8 mouse cellular contexts compared by ENCODE assay signal in the genomic region with DNA sequence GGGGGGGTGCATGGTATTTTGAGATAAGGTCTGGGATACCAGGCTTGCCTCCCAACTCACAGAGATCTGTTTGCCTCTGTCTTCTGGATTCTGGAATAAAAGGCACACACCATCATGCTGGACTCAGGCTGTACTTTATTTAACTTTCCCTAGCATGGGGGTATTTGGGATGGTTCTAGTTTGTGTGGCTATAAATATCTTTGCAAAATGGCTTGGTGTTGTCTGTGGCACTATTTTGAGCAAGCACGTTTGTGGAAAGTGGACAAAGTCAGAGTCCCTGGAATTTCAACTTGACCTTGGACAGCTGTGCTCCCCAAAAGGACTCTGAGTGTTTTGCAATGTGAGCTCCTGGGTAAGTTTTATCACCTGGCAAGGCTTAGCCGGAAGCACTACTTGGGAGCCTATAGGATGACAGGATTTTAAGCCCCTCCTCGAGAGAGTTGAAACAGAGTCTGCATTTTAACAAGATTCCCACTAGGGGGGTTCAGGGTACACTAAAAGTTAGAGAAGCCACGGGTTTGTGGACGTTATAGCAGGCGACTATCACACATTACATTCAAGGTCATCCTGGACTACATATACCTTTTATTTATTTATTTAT. TPM values are rescaled to one million over a fixed set of nuclear protein-coding genes. Genes with fewer than 3 reads are reported as not detected.
DNase-seq lines count a peak whose midpoint lies in the region; ATAC-seq lines count a peak whose summit lies in the region.

No protein-coding gene starts in this region.

- DNase-seq in lung, postnatal 25 days (ENCODE audit: low spot score): no peak
- DNase-seq in embryo, embryonic 10.5 days (ENCODE audit: low spot score): peak; percentile 75
- DNase-seq in natural killer cell, adult 2 months (ENCODE audit: low spot score in 2 of 2): peak; percentile 32 to 46
- no peak for DNase-seq in cerebellum, adult 11-12 months
- DNase-seq in ovary, adult 18-20 months (ENCODE audit: low spot score): no peak
- no peak for DNase-seq in right cerebral cortex, postnatal 10 days (ENCODE audit: low spot score in 2 of 2)

- H3K27me3 ChIP-seq in lung, embryonic 15.5 days: no peaks in the 10 kb centered on the region
- no peaks in the 10 kb centered on the region for H3K27me3 ChIP-seq in intestine, embryonic 15.5 days (replicated peaks)

- 0 out of 2 replicates have a peak, but pooled peaks cover 4% of the 10 kb centered on the region for H3K4me1 ChIP-seq in lung, embryonic 15.5 days
- H3K4me1 ChIP-seq in intestine, embryonic 15.5 days (replicated peaks): no peaks in the 10 kb centered on the region

- 7% methylated on average over 6 of the region's 6 CpGs for WGBS in lung, embryonic 15.5 days
- 14% methylated on average over 6 of the region's 6 CpGs for WGBS in intestine, embryonic 15.5 days

- no peak overlapping the region; the same call in 1 of the 2 replicates for H3K27ac ChIP-seq in lung, embryonic 15.5 days
- H3K27ac ChIP-seq in intestine, embryonic 15.5 days: no peak overlapping the region

- no peaks in the 10 kb centered on the region for H3K36me3 ChIP-seq in lung, embryonic 15.5 days
- H3K36me3 ChIP-seq in intestine, embryonic 15.5 days: no peaks in the 10 kb centered on the region

- no peak overlapping the region for H3K9ac ChIP-seq in lung, embryonic 15.5 days
- no peak overlapping the region for H3K9ac ChIP-seq in intestine, embryonic 15.5 days

- 0 out of 2 replicates have a peak overlapping the region, but pooled peaks have one; percentile 3 for H3K4me2 ChIP-seq in lung, embryonic 15.5 days
- H3K4me2 ChIP-seq in intestine, embryonic 15.5 days (replicated peaks): no peak overlapping the region

- peak; percentile 71; the same call in 1 of the 2 replicates for ATAC-seq in lung, embryonic 15.5 days (ENCODE audit: borderline replicate concordance, extremely low read depth, low FRiP score, low TSS enrichment)
- ATAC-seq in intestine, embryonic 15.5 days: peak; percentile 80

- no peak overlapping the region for H3K4me3 ChIP-seq in lung, embryonic 15.5 days
- H3K4me3 ChIP-seq in intestine, embryonic 15.5 days (replicated peaks): no peak overlapping the region

- no peaks in the 10 kb centered on the region for H3K9me3 ChIP-seq in lung, embryonic 15.5 days
- H3K9me3 ChIP-seq in intestine, embryonic 15.5 days: no peaks in the 10 kb centered on the region

RNA-seq across cellular contexts. Expression of a gene that starts 0.7 kb away (rescaled TPM):
- polyA plus RNA-seq in lung, embryonic 15.5 days (2015; fragmentation: Nextera tagmentation; extraction: Ambion mirVana): 12.8 and 14.0 TPM in 2 replicates
- polyA plus RNA-seq in intestine, embryonic 15.5 days (2015; fragmentation: Nextera tagmentation; extraction: Ambion mirVana): 8.4 and 10.1 TPM in 2 replicates

RNA-seq across cellular contexts. Expression of a gene that starts 20.7 kb away (rescaled TPM):
- polyA plus RNA-seq in lung, embryonic 15.5 days (2015; fragmentation: Nextera tagmentation; extraction: Ambion mirVana): 1.3 and 1.5 TPM in 2 replicates
- polyA plus RNA-seq in intestine, embryonic 15.5 days (2015; fragmentation: Nextera tagmentation; extraction: Ambion mirVana): 0.45 TPM in 1 of 2 replicates, not detected in the other

RNA-seq across cellular contexts. Expression of a gene that starts 52.6 kb away (rescaled TPM):
- 18.2 and 20.0 TPM in 2 replicates for polyA plus RNA-seq in lung, embryonic 15.5 days (2015; fragmentation: Nextera tagmentation; extraction: Ambion mirVana)
- polyA plus RNA-seq in intestine, embryonic 15.5 days (2015; fragmentation: Nextera tagmentation; extraction: Ambion mirVana): 18.9 and 19.3 TPM in 2 replicates

Comparison
In these comparisons a context has a peak if more than half of its experiments do, and no peak if none do; other contexts are left out.
1. DNase-seq: peak in embryo, embryonic 10.5 days (single experiment) and natural killer cell, adult 2 months (2 of 2); none in lung, postnatal 25 days (single experiment), cerebellum, adult 11-12 months (single experiment), ovary, adult 18-20 months (single experiment) and right cerebral cortex, postnatal 10 days (0 of 2).